Mouse (Mus musculus) lung, postnatal 0 days (tissue): ENCODE results near the gene 4930563M21Rik. TPM values are rescaled to one million over a fixed set of nuclear protein-coding genes. Genes with fewer than 3 reads are reported as not detected.
"Not testable (repeated sequence)": the region's sequence is repeated elsewhere in the genome, so short reads cannot be mapped to it uniquely, and the experiment has no call there.

Experiments used
- ATAC-seq: fragments of 200-750 bp; cut with Nextera tagmentation; 2 replicates; pipeline ENCODE4 v1.8.0; 2017; ENCODE audit warnings: moderate library complexity
- DNase-seq: peaks from one replicate; pipeline ENCODE4 v3.0.0-alpha.2; 2016; ENCODE audit warnings: low spot score
- H3K27ac ChIP-seq: fragments of 300-500 bp; sonication (generic); 2 replicates; pipeline ENCODE4 v1.5.1; 2014; ENCODE audit warnings: antibody characterized with exemption, mild to moderate bottlenecking, low read length, mixed read lengths
- H3K27me3 ChIP-seq: fragments of 300-500 bp; sonication (generic); replicated peaks from 2 replicates; pipeline ENCODE4 v1.6.1; 2014; ENCODE audit warnings: low read length, mixed read lengths; ENCODE audit not compliant: insufficient read depth
- H3K36me3 ChIP-seq: fragments of 300-500 bp; sonication (generic); 2 replicates; pipeline ENCODE4 v1.6.1; 2014; ENCODE audit warnings: low read length, mixed read lengths; ENCODE audit not compliant: insufficient read depth
- H3K4me1 ChIP-seq: fragments of 300-500 bp; sonication (generic); 2 replicates; pipeline ENCODE4 v1.6.1; 2014; ENCODE audit warnings: antibody characterized with exemption, low read depth, low read length, mixed read lengths; ENCODE audit not compliant: insufficient read depth
- H3K4me2 ChIP-seq: fragments of 300-500 bp; sonication (generic); replicated peaks from 2 replicates; pipeline ENCODE4 v1.6.1; 2014; ENCODE audit warnings: low read depth, mild to moderate bottlenecking, low read length, moderate library complexity, mixed read lengths
- H3K4me3 ChIP-seq: fragments of 300-500 bp; sonication (generic); 2 replicates; pipeline ENCODE4 v1.5.1; 2014; ENCODE audit warnings: low read depth, low read length
- H3K9ac ChIP-seq: fragments of 300-500 bp; sonication (generic); replicated peaks from 2 replicates; pipeline ENCODE4 v1.6.1; 2014; ENCODE audit warnings: low read depth, mild to moderate bottlenecking
- H3K9me3 ChIP-seq: fragments of 300-500 bp; sonication (generic); 2 replicates; pipeline ENCODE4 v1.6.1; 2016; ENCODE audit warnings: low read length, mixed read lengths
- CTCF ChIP-seq: IDR thresholded peaks from 2 replicates; pipeline ENCODE4 v1.5.1; 2016; ENCODE audit warnings: antibody characterized with exemption, mild to moderate bottlenecking
- EP300 ChIP-seq: IDR thresholded peaks from 2 replicates; pipeline ENCODE4 v1.6.1; 2016; ENCODE audit warnings: antibody characterized with exemption, mild to moderate bottlenecking, control low read depth
- WGBS: fragments of 180-500 bp; shearing (Covaris S2); extraction: QIAGEN DNeasy Blood & Tissue Kit; methylation state at CpG from one replicate; pipeline ENCODE4 v1.1.7; 2014; 5-methylcytosine and 5-hydroxymethylcytosine counted together
- polyA plus RNA-seq: library from polyadenylated mRNA; unstranded; fragments of >200 nt; fragmentation: Nextera tagmentation; extraction: Ambion mirVana; gene quantifications from 2 replicates; pipeline ENCODE4 v1.2.1, GENCODE M21; 2015

Gene 4930563M21Rik
- polyA plus RNA-seq, 1 experiment from 2014 or later = not detected

DNA sequence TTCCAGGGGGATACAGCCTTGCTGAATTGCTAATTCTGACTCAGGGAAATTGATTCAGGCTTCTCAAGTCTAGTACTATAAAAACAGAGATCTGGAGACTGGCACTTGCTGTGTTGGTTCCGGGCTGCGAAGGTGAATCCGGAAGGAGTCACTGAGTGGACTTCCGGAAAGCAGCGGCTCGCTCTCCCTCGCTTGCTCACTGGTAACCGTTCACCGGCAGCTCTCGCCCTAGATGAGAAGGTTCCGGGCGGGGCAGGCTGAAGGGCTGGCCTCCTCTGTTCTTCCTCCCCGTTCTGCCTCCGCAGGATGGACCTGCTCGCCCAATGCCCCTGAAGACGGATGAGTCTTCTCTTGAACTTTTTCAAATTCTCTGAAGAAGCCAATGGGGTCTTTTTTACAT is 16.9 kb upstream of the 4930563M21Rik start:
- ATAC-seq (no peak), DNase-seq (no peak)
- TF ChIP-seq EP300 = no peak
- no peak for TF ChIP-seq CTCF
- H3K4me1 ChIP-seq = no peaks in the 10 kb centered on the region
- H3K9ac ChIP-seq = no peak overlapping the region
- H3K27ac ChIP-seq = no peak overlapping the region
- H3K9me3 ChIP-seq = no peaks in the 10 kb centered on the region
- no peaks in the 10 kb centered on the region for H3K27me3 ChIP-seq
- H3K4me3 ChIP-seq = no peak overlapping the region
- no peak overlapping the region for H3K4me2 ChIP-seq
- no peaks in the 10 kb centered on the region for H3K36me3 ChIP-seq
- 76% methylated on average over 16 of the region's 16 CpGs for WGBS

DNA sequence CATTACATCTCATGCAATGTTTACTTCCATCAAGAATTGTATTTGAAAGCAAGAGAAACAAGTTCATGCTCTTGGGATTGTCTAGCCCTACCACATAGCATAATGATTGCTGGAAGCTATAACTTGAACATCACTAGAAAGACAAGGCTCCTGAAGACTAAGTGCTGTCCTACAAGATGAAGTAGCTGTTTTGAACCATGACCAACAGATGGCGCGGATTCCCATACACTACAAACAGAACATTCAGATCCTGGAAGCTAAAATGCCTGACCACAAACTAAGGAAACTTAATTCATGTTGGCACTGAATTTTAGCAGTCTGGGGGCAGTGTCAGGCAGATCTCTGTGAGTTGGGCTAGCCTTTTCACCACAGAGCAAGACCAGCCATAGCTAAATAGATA is 14.4 kb upstream of the 4930563M21Rik start:
- 48% methylated on average over 2 of the region's 2 CpGs for WGBS

DNA sequence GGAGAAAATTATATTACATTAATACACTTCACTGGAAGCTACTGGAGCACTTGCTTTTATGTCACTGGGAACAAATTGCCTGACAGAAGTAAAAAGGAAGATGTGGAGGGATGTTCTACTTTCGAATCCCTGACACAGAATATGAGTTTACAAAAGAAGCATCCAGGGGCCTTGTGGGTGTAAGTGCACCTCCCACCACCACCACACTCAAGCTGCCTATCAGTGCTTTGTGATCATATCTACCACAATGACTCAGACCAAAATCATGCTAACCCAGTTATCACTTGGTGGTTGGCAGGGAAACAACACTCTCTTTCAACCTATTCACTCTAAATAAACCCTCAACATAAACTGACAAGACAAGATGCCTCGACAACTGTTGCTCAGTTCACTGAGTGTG is 5.7 kb downstream of the 4930563M21Rik start:
- H3K4me1 ChIP-seq, H3K4me2 ChIP-seq, DNase-seq, H3K4me3 ChIP-seq, ATAC-seq, H3K27me3 ChIP-seq, H3K27ac ChIP-seq, H3K9ac ChIP-seq, H3K36me3 ChIP-seq, H3K9me3 ChIP-seq: not testable (repeated sequence)
- WGBS = no CpG with 5 or more reads among the region's 2 CpGs

More for the DNA sequence above, 14.4 kb upstream of the 4930563M21Rik start:
- H3K4me2 ChIP-seq = no peak overlapping the region
- ATAC-seq = no peak
- H3K4me3 ChIP-seq = no peak overlapping the region
- H3K4me1 ChIP-seq = no peaks in the 10 kb centered on the region
- peak; percentile 23 for DNase-seq
- no peaks in the 10 kb centered on the region for H3K9me3 ChIP-seq
- no peaks in the 10 kb centered on the region for H3K36me3 ChIP-seq
- H3K9ac ChIP-seq = no peak overlapping the region
- H3K27ac ChIP-seq = no peak overlapping the region
- TF ChIP-seq CTCF = peak; percentile 37
- TF ChIP-seq EP300 = no peak
- H3K27me3 ChIP-seq = no peaks in the 10 kb centered on the region

DNA sequence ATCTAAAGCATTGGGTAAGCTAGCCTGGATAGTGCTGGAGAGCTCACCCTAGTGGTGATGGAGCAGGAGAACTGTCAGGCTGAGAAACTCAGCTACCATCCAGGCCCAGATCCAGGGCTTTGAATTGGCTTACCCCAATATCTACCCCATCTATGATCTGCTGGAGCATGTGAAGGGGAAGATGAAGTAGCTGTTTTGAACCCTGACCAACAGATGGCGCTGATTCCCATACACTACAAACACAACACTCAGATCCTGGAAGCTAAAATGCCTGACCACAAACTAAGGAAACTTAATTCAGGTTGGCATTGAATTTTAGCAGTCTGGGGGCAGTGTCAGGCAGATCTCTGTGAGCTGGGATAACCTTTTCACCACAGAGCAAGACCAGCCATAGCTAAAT is 63.5 kb downstream of the 4930563M21Rik start:
- H3K9ac ChIP-seq = no peak overlapping the region
- no peaks in the 10 kb centered on the region for H3K27me3 ChIP-seq
- DNase-seq (peak; percentile 45), ATAC-seq (no peak)
- no peak overlapping the region for H3K4me3 ChIP-seq
- no peak overlapping the region for H3K27ac ChIP-seq
- H3K9me3 ChIP-seq = no peaks in the 10 kb centered on the region
- TF ChIP-seq EP300 (no peak), CTCF (peak; percentile 71)
- WGBS = 38% methylated on average over 1 of the region's 1 CpGs
- H3K4me1 ChIP-seq = no peaks in the 10 kb centered on the region
- H3K4me2 ChIP-seq = no peak overlapping the region
- no peaks in the 10 kb centered on the region for H3K36me3 ChIP-seq

DNA sequence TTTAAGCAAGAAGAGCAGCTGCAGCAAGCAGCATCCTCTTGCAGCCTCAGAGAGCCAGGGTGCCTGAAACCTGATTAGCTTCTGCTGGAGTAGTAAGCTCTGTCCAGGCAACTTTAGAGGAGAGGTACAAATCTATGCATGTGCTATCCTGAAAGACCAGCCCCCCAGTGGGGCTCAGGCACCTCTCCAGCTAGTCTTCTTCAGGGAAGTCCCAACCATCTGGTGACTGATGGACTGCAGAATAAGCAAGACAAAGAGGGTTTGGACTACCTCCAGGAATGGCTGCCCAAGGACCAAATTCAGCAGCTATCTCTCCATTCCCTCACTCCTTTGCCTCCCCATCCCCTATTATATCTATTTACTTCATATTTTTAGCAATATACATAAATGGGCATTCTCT is 69.0 kb downstream of the 4930563M21Rik start:
- no peak for TF ChIP-seq EP300
- ATAC-seq = no peak
- Histone ChIP-seq H3K4me3 (no peak overlapping the region), H3K9me3 (no peaks in the 10 kb centered on the region), H3K9ac (no peak overlapping the region), H3K27ac (no peak overlapping the region), H3K4me1 (no peaks in the 10 kb centered on the region), H3K27me3 (no peaks in the 10 kb centered on the region), H3K36me3 (no peaks in the 10 kb centered on the region), H3K4me2 (no peak overlapping the region)
- no peak for DNase-seq

DNA sequence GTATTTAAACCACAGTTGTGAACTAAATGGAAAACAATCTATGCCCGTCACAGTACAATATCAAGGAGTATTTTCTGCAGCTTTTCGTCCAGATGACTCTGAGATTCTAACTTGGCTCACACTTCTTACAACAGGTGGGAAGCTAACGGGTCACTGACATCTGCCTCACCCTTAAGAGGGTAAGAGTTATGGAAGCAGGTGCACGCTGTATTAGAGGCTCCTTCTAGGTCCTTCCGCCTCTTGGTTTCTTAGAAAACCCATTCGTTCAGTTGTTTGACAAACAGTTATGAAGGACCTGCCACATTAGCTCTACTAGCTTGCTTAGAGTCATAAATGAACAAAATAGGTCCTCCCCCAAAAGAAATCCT is 71.7 kb downstream of the 4930563M21Rik start:
- peak overlapping the region; percentile 87; the same call in 1 of the 2 replicates for H3K27ac ChIP-seq
- 30% methylated on average over 6 of the region's 6 CpGs for WGBS
- no peaks in the 10 kb centered on the region for H3K9me3 ChIP-seq
- peak overlapping the region; percentile 80 for H3K4me2 ChIP-seq
- ATAC-seq (no peak), DNase-seq (no peak)
- H3K4me1 ChIP-seq = no peaks in the 10 kb centered on the region
- no peaks in the 10 kb centered on the region for H3K36me3 ChIP-seq
- peak overlapping the region; percentile 70 for H3K4me3 ChIP-seq
- H3K27me3 ChIP-seq = no peaks in the 10 kb centered on the region
- no peak for TF ChIP-seq EP300
- no peak for TF ChIP-seq CTCF
- no peak overlapping the region for H3K9ac ChIP-seq
